Mouse (Mus musculus) right cerebral cortex, postnatal 36 days (tissue): ENCODE data around the gene Ybx2.
"Not testable (repeated sequence)": the region's sequence is repeated elsewhere in the genome, so short reads cannot be mapped to it uniquely, and the experiment has no call there.

Experiments used
- DNase-seq, 2 experiments: peaks; one replicate each; pipeline ENCODE4 v3.0.0; 2022; ENCODE audit warnings: low spot score in 2 of 2, mixed read lengths in 1 of 2

Ybx2 gene

GRCm38 (mm10) chr11:69914917-69915430 lies 20.6 kb upstream of the Ybx2 start:
- no peak for DNase-seq

GRCm38 (mm10) chr11:69915667-69916627 lies 19.6 kb upstream of the Ybx2 start:
- DNase-seq, result no peak

- not testable (repeated sequence) for DNase-seq
These were observed 18.8 kb upstream of the Ybx2 start for GRCm38 (mm10) chr11:69916652-69917378.

- DNase-seq, result no peak
These were observed 18.1 kb upstream of the Ybx2 start for GRCm38 (mm10) chr11:69917379-69917948.

- no peak for DNase-seq
These were observed 17.5 kb upstream of the Ybx2 start for GRCm38 (mm10) chr11:69918118-69918517.

- no peak for DNase-seq
These were observed 16.5 kb upstream of the Ybx2 start for GRCm38 (mm10) chr11:69919053-69919452.

- no peak for DNase-seq
These were observed 15.8 kb upstream of the Ybx2 start for GRCm38 (mm10) chr11:69919661-69920265.

- DNase-seq, result no peak
These were observed 15.1 kb upstream of the Ybx2 start for GRCm38 (mm10) chr11:69920266-69921031.

- DNase-seq, result peak; percentile 100
These were observed 14.2 kb upstream of the Ybx2 start, which contains the start of gene Eif5a for GRCm38 (mm10) chr11:69921114-69922011. Gene Eif5a (minus strand): TSS chr11:69921958.

- DNase-seq, result no peak
These were observed 13.4 kb upstream of the Ybx2 start for GRCm38 (mm10) chr11:69922012-69922756.

GRCm38 (mm10) chr11:69922796-69923195 lies 12.8 kb upstream of the Ybx2 start:
- DNase-seq, result no peak

GRCm38 (mm10) chr11:69927501-69927900 lies 8.1 kb upstream of the Ybx2 start:
- DNase-seq, result no peak

- DNase-seq, result no peak
These were observed 5.9 kb upstream of the Ybx2 start for GRCm38 (mm10) chr11:69929712-69930111.

- not testable (repeated sequence) for DNase-seq
These were observed 5.4 kb upstream of the Ybx2 start for GRCm38 (mm10) chr11:69930176-69930575.

- DNase-seq, result no peak
These were observed 4.5 kb upstream of the Ybx2 start for GRCm38 (mm10) chr11:69930967-69931537.

GRCm38 (mm10) chr11:69931769-69932168 lies 3.8 kb upstream of the Ybx2 start:
- DNase-seq, result no peak

- no peak for DNase-seq
These were observed 3.3 kb upstream of the Ybx2 start for GRCm38 (mm10) chr11:69932254-69932653.

GRCm38 (mm10) chr11:69933066-69933465 lies 2.5 kb upstream of the Ybx2 start:
- no peak for DNase-seq

- DNase-seq, result peak; percentile 56 to 66
These were observed 1.4 kb upstream of the Ybx2 start for GRCm38 (mm10) chr11:69934169-69934568.
